Mouse (Mus musculus) lung, adult 2 months (tissue): Measurements from ENCODE around the gene Ppa2.

ENCODE experiments used
- CTCF ChIP-seq: fragments of 200-500 bp; IDR thresholded peaks from 2 replicates; pipeline ENCODE4 v1.5.1; 2011; ENCODE audit warnings: mild to moderate bottlenecking, low read length, control low read depth; ENCODE audit not compliant: insufficient read depth
- POLR2A ChIP-seq: fragments of 200-500 bp; IDR thresholded peaks from 2 replicates; pipeline ENCODE4 v1.6.1; 2011; ENCODE audit warnings: low read depth, mild to moderate bottlenecking, control low read depth, low read length, borderline replicate concordance; ENCODE audit errors: extremely low read depth

- TF ChIP-seq POLR2A = no peak
- TF ChIP-seq CTCF = no peak
Observed at GRCm38 (mm10) chr3:133348847-133349246, 38.9 kb downstream of the Ppa2 start.
